Mouse (Mus musculus): Measurements from ENCODE around the gene Akap3.

Gene Akap3

DNA sequence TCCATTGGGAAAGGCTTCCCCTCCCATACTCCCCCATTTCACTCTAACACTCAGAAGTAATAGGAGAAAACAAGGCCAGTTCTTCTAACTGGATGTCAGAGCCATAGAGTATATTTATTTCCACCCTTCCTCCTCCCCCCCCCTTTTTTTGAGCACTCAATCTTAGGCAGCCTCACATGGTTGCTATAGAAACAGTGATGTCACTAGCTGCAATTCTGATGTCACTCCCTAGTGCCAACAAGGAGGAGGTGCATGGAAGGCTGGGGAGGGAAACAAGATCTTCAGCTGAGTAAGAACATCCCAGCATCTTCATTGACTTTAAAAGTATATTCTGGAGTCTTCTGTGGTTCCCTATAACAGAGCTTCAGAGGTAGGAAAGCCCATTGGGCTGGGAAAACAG, at the start of gene Akap3:
TSS of gene Akap3 (plus strand) at position 218 of the 400 bp plus-strand sequence.
- DNase-seq (ENCODE audit: low spot score in 2 of 2), result no peak

DNA sequence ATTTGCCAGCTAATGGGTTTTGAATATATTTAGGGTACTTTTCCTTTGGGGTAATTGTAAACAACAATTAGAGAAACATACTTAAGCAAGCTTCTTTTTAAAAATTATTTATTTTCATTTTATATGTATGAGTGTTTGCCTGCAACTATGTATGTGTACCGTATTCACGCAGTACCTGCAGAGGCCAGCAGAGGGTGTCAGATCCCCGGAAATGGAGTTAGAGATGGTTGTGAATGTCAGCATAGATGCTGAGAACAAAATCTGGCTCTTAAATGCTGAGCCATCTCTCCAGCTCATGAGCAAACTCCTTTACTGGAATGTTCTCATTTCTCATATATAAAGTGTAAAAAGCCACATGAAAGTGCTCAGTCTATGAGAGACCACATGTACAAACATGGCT, 46.1 kb upstream of the Akap3 start:
- peak; percentile 14 to 24 for DNase-seq (ENCODE audit: low spot score in 2 of 2)

DNA sequence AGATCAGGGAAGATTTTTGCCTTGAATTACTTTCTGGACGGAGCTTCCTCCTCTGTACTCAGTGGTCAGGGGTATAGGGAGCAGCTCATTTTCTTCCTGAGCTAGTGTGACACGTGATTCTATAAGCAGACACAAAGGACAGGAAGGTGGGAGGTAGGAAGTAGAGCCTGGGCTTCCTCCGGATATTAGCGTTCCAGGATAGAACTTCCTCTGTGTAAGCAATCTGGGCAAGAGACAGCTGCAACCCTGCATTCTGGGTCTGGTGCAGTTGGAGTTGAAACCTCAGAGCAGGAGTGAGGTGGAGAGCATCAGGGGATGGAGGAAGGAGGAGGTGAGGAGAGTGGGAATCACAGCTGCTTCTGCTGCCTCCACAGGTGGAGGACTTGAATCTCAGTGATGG, 44.8 kb upstream of the Akap3 start:
- no peak for DNase-seq (ENCODE audit: low spot score in 2 of 2)

- no peak for DNase-seq (ENCODE audit: low spot score in 2 of 2)
These were observed 44.3 kb upstream of the Akap3 start for GRCm38 (mm10) chr6:126808561-126808960.

DNA sequence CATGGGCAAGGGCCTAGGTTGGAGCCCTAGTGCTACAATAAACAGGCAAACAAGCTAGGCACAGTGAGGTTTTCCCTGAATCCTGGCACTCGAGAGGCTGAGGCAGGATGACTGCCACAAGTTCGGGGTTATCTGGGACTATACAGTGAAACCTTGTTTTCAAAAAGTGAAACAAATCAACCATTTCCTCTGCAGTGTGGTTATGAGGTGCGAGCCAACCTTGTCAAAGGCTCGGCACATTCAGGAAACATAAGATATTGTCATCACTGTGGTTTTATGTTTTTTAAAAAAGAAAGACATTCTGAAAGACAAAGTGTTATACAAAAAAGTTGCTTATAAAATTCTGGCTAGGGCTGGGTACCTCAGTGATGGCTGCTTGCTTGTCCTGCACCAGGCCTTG, 41.4 kb upstream of the Akap3 start:
- DNase-seq (ENCODE audit: low spot score in 2 of 2), result peak; percentile 15 to 34

DNA sequence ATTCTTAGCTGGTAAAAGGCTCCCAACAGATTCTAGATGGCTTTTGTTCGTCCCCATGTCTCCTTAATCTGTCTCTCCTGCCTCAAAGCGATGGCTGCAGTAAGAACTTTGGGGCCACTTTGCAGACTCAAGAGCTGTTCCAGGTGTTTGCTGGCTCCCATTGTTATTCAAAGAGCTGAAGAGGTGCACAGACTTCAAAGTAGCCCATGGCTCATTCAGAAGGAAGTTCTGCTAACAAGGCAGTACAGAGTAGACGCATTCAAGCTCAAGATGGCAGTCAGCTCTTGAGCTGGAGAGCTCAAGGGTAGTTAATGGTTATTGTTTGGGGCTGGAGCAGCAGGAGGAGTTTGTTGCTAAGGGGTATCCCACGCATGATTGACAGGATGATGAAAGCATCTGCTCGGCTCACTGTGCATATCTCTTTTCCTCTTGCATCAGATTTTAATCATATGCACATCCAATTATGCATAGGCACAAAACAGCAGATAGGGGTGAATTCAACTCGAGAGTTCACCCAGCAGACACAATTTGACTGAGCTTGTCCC, 37.6 kb upstream of the Akap3 start:
- no peak for DNase-seq (ENCODE audit: low spot score in 2 of 2)

GRCm38 (mm10) chr6:126816338-126816737, 36.6 kb upstream of the Akap3 start:
- DNase-seq (ENCODE audit: low spot score in 2 of 2), result no peak

- no peak for DNase-seq (ENCODE audit: low spot score in 2 of 2)
These were observed 29.8 kb upstream of the Akap3 start for GRCm38 (mm10) chr6:126823087-126823486.

GRCm38 (mm10) chr6:126836628-126837027, 16.3 kb upstream of the Akap3 start:
- no peak for DNase-seq (ENCODE audit: low spot score in 2 of 2)

DNA sequence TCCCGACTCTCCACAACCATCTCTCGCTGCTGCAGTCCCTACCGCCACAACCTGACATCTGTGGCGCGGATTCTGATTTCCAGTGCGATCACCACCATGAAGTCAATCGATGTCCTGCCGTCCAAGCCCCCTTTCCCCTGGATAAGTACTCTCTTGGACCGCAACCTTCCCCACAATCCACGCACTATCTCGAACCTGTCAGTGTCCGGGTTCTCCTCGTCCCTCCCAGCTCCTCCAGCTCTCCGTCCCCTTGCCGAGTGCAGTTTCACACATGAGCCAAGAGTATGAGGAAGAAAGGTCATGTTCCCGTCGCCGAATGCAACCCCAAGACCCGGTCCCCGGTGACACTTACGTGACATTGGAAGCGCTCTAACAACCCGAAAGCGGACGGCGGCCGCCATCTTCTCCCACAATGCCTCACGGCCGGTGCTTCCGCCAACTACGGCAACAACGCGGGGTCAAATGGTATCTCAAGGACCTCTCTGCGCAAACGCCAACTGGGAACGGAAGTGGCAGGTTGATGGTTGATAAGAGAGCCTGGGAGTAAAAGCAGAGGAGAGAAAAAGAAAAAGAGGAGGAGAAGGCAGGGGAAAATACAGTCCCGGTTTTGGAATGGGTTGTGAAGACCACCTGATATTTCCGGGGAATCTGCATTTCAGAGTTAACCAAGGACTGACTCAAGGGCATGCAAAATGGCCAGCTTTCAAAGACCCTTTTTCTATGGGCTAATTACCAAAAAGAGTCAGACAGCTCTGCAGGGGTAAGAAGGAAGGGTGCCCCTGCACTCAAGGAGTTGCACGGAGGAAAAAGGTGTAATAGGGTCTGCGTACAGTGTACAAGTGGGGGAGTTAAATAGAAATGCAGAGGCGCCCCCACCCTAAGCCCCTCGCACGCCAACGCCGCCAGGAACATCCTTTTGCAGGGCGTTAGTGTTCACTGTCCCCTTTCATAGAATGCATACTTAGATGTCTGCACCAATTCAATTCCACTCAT, 3.9 kb upstream of the Akap3 start, which contains the start of gene Ndufa9:
TSS of gene Ndufa9 (minus strand) at position 425 of the 993 bp plus-strand sequence.
- peak; percentile 89 to 91 for DNase-seq (ENCODE audit: low spot score in 2 of 2)

- DNase-seq (ENCODE audit: low spot score in 2 of 2), result no peak
These were observed 24.2 kb downstream of the Akap3 start for GRCm38 (mm10) chr6:126877118-126877517.

GRCm38 (mm10) chr6:126907378-126907777, 54.5 kb downstream of the Akap3 start:
- DNase-seq (ENCODE audit: low spot score in 2 of 2), result no peak

DNA sequence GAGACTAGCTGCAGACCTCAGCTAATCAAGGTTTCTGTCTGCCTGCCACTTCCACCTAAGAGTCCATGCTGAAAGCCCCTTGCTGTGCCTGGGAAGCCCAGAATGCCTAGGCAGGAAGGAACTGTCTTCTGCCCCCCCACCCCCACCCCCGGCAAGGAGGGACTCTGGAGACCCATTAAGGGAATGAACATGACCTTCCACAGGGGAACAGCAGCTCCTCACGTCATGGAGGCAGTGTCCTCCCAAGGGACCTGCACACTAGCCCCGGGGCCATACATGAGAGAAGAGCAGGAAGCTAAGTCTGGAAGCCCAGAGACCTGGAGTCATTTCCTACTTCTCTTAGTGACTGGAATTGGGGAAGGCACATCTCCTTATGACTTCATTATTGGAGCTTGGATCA, 55.0 kb downstream of the Akap3 start:
- no peak for DNase-seq (ENCODE audit: low spot score in 2 of 2)

DNA sequence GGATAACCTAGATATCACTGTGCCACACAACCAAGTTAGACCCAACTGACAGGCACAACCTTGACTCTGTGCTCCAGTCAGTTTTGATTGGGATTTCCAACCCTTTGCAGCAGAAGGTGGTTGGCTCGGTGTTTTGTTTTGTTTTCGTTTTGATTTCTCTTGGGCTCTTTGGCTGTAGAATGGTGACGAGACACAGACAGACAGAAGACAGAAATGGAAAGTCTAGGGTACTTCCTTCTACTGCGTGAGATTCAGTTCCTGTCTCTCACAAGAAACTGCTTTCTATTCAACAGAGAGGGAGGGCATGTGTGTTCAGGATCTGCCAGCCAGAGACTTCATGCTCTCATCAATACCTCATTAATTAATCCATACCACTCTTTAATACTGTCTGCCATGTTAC, 57.8 kb downstream of the Akap3 start:
- DNase-seq (ENCODE audit: low spot score in 2 of 2), result no peak

DNA sequence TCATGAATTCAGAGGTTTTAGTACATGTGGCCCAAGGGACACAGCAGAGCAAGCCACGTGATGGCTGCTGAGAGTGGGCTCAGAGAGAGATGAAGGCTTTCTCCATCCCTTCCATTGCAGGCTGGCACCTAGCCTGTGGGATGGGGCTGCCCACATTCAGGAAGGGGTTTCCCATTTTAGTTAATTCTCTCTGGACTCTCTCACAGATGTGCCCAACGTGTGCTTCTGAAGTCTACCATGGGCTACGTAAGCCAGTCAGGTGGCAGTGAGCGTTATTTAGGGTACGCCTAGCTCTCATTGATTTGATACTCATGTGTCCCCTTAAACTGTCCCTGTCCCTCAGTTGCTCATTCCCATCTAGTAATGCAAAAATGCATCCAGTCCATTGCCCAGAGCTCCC, 62.0 kb downstream of the Akap3 start:
- no peak for DNase-seq (ENCODE audit: low spot score in 2 of 2)

DNA sequence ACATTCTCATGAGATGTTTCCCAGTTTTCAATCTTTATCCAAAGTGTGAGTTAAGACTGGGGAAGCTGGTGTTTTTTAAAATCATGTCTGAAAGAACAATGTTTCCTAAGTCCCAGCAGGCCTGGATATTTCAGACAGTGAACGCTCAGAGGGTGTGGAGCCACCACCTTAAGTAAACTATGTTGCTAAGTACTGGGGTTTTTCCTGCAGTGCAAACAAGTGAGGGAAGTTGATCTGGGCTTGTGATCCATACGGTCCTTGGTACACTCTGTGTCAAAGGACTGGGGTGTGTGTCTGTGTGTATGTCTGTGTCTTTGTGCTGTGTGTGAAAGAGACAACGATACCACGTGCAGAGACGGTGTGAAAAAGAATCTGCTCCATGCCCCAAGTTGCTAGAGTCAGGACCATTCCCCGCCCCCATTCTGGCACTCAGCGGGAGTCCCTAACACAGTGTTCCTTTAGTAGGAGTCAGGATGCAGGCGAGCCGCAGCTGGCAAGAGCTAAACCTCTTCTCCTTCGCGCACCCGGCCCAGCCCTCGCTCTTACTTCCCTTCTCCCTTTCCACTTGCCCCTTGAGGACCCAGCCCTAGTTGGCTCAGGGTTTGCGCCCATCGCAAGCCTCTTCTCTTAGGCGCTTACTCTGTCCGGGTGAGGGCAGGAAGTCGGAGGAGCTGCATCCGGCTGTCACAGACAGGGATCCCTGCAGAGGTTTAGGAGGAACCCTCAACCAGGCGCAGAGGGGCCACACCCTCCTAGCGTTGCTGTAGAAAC, 68.4 kb downstream of the Akap3 start, which contains the start of gene Dyrk4:
TSS of gene Dyrk4 (minus strand) at position 729 of the 771 bp plus-strand sequence.
- no peak for DNase-seq (ENCODE audit: low spot score in 2 of 2)
